Mouse (Mus musculus) adrenal gland, adult 2 months (tissue): ENCODE measurements around the gene Blvrb. TPM values are rescaled to one million over a fixed set of nuclear protein-coding genes. Genes with fewer than 3 reads are reported as not detected.
"Not testable (repeated sequence)": the region's sequence is repeated elsewhere in the genome, so short reads cannot be mapped to it uniquely, and the experiment has no call there.

Experiments
- DNase-seq: peaks from one replicate; pipeline ENCODE4 v3.0.0; 2021
- polyA plus RNA-seq: library from polyadenylated mRNA; depleted of rRNA; stranded (reverse); fragments of >200 nt; gene quantifications from 2 replicates; pipeline ENCODE4 v1.2.3, GENCODE M21; 2012
- total RNA-seq, 2 experiments: library from RNA; stranded (reverse); gene quantifications; 2 replicates each; pipeline ENCODE4 v1.2.3; 2021

The Blvrb gene
- total and polyA plus RNA-seq, 3 experiments = 48.4 to 70.2 (median 51.1) TPM

- DNase-seq = peak; percentile 28
These were observed 33.3 kb downstream of the Blvrb start for GRCm38 (mm10) chr7:27480927-27481626.

DNA sequence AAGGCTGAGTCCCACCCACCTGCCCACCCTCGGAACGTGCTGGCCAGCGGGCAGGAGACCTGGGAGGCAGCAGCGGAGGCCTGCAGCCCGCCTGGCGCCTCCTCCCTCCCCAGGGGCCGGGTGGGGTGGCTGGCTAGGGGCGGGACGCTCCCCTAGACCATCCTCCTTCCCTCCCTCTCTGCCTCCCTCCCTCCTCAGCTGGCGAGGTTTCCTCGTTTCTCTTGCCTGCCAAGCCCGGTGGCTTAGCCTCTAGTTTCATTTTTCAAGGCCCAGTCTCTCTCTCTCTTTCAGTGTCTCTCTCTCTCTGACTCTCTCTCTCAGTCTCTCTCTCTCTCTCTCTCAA lies 33.8 kb downstream of the Blvrb start:
- DNase-seq = peak; percentile 98

DNA sequence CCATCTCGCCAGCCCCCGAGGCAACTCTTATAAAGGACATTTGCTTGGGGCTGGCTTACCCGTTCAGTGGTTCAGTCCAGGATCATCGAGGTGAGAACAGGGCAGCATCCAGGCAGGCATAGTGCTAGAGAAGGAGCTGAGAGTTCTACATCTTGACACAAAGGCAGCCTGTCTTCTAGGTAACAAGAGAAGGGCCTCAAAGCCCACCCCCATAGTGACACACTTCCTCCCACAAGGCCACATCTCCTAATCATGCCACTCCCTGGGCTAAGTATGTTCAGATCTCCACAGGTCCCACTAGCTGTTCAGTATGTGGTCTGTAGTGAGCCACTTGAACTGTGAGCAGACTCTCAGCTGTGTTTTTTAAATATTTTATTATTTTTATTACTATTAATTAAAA lies 36.1 kb downstream of the Blvrb start:
- DNase-seq = no peak

DNA sequence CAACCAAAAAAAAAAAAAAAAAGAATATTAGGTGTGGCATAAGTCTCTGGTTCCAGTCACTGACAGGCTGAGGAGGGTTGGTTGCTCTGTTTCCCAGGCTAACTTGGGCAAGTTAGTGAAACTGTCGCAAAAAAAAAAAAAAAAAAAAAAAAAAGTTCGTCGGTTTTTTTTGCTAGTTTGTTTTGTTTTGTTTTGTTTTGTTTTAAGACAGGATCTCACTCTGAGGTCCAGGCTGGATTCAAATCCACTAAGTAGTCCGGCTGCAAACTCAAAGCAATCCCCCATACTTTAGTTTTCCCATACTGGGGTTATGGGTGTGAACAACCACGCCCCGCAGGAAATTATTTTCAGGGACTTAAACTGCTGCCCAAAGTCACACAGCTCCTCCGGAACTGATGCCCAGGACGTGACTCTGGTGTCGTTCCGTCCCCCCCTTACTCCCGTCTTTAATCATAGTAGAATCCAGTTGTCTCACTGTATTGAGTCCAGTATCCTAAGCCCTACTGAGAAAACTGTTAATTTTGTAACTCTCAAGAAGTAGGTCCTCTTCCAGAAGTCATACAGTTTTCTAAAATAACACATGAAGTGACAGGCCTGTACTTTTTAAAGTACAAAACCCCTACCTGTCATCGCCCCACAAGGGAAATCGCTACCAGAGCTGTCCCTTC lies 38.5 kb downstream of the Blvrb start:
- DNase-seq = no peak

- DNase-seq = peak; percentile 100
These were observed 39.3 kb downstream of the Blvrb start, which contains the start of gene Sertad1 for GRCm38 (mm10) chr7:27486770-27487697. Sertad1 (plus strand) TSS chr7:27486910.

DNA sequence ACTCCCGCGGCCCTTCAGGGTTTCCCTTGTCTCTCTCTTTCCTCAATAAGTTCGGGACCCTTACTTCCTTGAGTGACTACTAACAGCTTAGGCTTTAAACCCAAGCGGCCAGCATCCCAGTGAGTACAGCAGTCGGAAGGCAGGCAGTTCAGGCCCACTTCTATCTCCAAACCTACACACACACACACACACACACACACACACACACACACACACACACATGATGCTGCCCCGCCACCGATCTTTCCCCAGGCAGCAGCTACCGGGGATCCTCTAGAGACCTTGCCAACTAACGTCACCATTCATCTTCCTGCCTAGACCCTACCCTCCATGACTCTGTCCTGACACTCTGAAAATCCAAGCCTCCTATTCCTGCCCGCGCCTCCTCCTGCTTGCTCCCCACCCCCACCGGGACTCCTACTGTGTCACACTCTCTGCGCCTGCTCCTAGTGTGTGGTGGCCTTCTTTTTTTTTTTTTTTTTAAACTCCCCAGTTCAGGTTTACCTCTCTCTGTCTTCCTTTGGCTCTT lies 40.0 kb downstream of the Blvrb start:
- peak; percentile 89 for DNase-seq

DNA sequence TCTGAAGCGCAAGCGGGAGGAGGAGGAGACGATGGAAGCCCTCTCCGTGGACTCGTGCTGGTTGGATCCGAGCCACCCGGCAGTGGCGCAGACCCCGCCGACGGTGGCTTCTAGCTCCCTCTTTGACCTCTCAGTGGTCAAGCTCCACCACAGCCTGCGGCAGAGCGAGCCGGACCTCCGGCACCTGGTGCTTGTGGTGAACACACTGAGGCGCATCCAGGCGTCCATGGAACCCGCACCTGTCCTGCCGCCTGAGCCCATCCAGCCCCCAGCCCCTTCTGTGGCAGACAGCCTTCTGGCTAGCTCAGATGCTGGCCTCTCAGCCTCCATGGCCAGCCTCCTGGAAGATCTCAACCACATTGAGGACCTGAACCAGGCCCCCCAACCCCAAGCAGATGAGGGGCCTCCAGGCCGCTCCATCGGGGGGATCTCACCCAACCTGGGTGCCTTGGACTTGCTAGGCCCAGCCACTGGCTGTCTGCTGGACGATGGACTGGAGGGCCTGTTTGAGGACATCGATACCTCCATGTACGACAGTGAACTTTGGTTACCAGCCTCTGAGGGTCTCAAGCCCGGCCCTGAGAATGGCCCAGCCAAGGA lies 41.6 kb downstream of the Blvrb start:
- DNase-seq = no peak

DNA sequence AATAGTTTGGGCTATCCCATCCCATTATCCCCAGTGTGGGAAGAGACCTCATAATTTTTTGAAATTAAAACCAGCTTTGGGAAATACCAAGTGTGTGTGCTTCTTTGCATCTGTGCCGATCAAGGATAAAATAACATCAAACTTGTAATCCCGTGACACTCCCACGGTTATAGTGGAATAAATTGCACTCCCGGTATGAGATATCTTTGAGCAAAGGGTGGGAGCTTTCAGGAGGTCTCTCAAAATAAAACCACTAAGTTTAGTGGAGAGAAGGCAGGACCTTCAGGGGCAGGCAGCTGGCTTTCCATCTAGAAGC lies 42.4 kb downstream of the Blvrb start:
- DNase-seq = no peak

GRCm38 (mm10) chr7:27490543-27491329 lies 43.0 kb downstream of the Blvrb start:
- DNase-seq = peak; percentile 98

DNA sequence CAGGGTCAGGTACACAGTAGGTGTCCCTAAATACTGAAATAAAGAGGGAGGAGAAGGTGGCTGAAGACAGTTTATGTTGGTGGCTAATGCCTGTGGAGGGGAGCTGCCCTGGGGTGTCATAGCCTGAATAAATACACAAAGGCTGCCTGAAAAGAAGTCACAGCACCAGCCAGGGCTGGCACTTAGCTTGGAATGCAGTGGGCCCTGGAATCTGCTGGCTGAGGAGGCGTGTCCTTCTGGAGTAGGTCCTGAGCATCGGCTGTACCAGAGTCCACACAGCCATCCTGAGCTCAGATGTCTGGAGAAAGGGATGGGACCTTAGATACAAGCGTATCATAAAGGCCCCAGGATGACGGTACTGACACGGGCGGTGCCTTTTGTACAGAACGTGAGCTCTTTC lies 44.1 kb downstream of the Blvrb start:
- peak; percentile 30 for DNase-seq

DNA sequence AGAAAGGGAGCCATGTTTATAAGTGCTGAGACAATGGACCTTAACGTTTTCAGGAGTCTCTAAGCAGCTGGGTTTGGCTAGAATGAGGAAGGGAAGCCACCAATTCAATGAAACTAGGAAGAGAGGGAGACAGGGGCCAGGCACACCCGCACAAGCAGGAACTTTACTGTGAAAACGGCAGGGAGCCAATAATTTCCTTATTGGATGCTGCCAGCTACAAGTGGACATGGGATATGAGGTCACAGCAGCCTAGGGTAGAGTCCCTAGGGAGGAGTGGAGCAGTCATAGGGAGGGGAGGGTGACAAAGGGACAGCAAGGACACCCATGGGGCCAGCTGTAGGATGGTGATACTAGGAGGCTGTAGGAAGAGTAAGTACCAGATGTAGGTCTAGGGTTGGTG lies 45.2 kb downstream of the Blvrb start:
- DNase-seq = no peak

DNA sequence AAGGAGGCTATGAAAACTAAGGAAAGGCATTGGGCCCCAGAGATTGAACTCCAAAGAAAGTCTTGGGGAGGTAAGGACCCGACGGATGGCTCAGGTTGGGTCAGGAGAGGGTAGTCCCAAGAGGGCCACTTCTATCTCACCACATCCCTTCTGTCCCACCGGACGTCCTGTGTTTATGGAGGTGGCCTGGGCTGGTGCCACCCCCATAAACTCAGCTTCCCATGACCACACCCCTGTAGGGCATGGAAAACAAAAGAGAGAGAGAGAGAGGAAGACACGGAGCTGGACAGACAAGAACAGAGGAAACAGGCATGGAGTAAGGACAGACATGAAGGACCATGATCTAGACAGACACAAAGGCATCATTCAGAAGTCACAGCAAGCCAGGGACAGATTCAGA lies 45.7 kb downstream of the Blvrb start:
- DNase-seq = no peak

DNA sequence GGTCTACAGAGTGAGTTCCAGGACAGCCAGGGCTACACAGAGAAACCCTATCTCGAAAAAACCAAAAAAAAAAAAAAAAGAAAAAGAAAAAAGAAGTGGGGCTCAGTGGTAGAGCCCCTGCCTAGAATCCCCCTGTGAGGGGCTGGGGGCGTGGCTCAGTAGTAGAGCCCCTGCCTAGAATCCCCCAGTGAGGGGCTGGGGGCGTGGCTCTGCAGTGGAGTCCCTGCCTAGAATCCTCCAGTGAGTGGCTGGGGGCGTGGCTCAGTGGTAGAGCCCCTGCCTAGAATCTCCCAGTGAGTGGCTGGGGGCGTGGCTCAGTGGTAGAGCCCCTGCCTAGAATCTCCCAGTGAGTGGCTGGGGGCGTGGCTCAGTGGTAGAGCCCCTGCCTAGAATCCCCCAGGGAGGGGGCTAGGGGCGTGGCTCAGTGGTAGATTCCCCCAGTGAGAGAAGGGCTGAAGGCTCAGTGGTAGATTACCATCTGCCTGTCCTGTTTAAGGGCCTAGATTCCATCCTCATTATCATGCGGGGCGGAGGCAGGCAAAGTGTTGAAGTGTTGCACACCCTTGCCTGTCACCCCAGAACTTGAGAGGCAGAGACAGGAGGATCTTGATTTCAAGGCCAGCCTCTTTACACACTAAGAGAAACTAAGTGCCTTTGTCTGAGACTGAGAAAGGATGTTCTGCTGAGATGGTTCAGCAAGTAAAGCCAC lies 47.0 kb downstream of the Blvrb start:
- not testable (repeated sequence) for DNase-seq

- DNase-seq = no peak
These were observed 51.3 kb downstream of the Blvrb start, which contains the start of gene Prx for GRCm38 (mm10) chr7:27499036-27499435. Prx (plus strand) TSS chr7:27499324.

- peak; percentile 74 for DNase-seq
These were observed 53.8 kb downstream of the Blvrb start for GRCm38 (mm10) chr7:27501620-27502019.

GRCm38 (mm10) chr7:27506765-27507370 lies 59.1 kb downstream of the Blvrb start:
- DNase-seq = no peak

DNA sequence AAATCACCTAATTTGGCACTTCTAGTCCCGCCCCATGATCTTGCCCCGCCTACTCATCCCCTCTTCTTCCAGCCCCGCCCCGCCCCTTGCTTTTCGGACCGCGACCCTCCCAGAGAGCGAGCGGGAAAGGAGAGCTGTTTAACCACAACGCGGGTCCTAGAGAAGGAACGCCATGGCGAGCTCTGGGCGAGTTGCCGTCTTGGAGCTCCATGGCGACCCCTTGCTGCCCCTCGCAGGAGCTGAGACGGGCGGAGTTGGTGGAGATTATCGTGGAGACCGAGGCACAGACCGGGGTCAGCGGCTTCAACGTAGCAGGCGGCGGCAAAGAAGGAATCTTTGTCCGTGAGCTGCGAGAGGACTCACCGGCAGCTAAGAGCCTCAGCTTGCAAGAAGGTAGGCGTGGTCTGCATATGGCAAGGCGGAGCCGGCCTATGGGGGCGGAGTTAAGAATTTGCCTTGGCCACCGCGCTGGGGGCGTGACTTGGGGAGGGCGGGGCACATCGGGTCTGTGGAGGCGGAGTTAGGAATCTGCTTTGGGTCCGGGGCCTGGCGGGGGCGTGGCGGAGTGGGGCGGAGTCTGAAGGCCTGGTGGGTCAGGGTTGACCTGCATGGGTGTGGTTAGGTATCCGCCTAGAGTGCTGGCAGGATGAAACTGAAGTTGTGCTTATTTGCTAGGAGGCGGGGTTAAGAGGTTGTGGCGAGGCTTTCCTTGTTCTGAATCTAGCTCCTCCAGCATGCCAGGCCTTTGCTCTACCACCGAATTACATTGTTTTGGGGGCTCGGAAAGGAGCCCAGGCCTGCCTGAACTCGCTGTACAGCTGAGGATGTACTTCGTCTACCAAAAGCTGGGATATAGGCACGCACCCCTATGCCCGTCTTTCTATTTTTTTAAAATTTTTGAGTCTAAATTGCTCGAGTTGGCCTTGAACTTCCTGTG lies 60.2 kb downstream of the Blvrb start:
- DNase-seq = peak; percentile 99

DNA sequence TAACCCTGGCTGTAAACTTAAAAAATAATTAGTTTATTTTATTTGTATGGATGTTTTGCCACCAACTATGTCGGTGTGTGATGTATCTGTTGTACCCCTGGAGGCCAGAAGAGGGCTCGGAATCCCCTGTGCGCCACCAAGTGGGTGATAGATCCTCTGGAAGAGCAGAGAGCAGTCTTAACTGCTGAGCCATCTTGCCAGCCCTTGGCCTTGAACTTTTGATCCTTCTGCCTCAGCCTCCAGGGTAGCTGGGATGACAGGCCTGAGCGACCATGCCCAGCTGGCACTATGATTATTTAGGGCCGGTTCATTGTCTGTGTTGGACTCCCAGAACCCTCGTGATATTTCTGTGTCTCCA lies 60.8 kb downstream of the Blvrb start:
- peak; percentile 78 for DNase-seq

GRCm38 (mm10) chr7:27510809-27511208 lies 63.0 kb downstream of the Blvrb start:
- no peak for DNase-seq
